Comparison of ENCODE assay signal across 11 mouse cellular contexts in genomic region chr11:117091406-117091805, GRCm38 (mm10). TPM values are rescaled to one million over a fixed set of nuclear protein-coding genes. Genes with fewer than 3 reads are reported as not detected.
DNase-seq lines count a peak whose midpoint lies in the region; ATAC-seq lines count a peak whose summit lies in the region.
"Had no signal": no experiment of that assay in that cellular context is flagged by ENCODE, and none has a peak within 500 bp of the region (broad histone marks: within the 10 kb centered on the region; RNA-seq: fewer than 3 reads in every experiment).

No protein-coding gene starts in this region.

- WGBS in heart, embryonic 10.5 days = 44% methylated on average over 4 of the region's 4 CpGs
- WGBS in midbrain, embryonic 10.5 days = 52% methylated on average over 4 of the region's 4 CpGs
- 55% methylated on average over 4 of the region's 4 CpGs for WGBS in midbrain, embryonic 16.5 days
- 49% methylated on average over 4 of the region's 4 CpGs for WGBS in hindbrain, embryonic 16.5 days
- 25% methylated on average over 4 of the region's 4 CpGs for WGBS in stomach, embryonic 14.5 days

- no peak overlapping the region for H3K9ac ChIP-seq in midbrain, embryonic 16.5 days (ENCODE audit: low read depth, low read length)
- H3K9ac ChIP-seq in hindbrain, embryonic 16.5 days (ENCODE audit: low read depth, low read length) = no peak overlapping the region; the same call in 1 of the 2 replicates
- H3K9ac ChIP-seq in stomach, embryonic 14.5 days (replicated peaks; ENCODE audit: low read depth, low read length) = no peak overlapping the region
- H3K9ac ChIP-seq: liver, embryonic 12.5 days had no signal

- peaks cover 89% of the 10 kb centered on the region for H3K4me1 ChIP-seq in heart, embryonic 10.5 days
- H3K4me1 ChIP-seq in midbrain, embryonic 10.5 days = peaks cover 44% of the 10 kb centered on the region
- H3K4me1 ChIP-seq in midbrain, embryonic 16.5 days (ENCODE audit: control insufficient read depth, insufficient read depth, low read length) = 0 out of 2 replicates have a peak, but pooled peaks cover 7% of the 10 kb centered on the region
- H3K4me1 ChIP-seq in hindbrain, embryonic 16.5 days (ENCODE audit: control insufficient read depth, insufficient read depth, low read depth, low read length) = no peaks in the 10 kb centered on the region; the same call in 1 of the 2 replicates
- peaks cover 11% of the 10 kb centered on the region for H3K4me1 ChIP-seq in stomach, embryonic 14.5 days (ENCODE audit: control insufficient read depth, insufficient read depth, low read length)

- H3K36me3 ChIP-seq in heart, embryonic 10.5 days = no peaks in the 10 kb centered on the region
- no peaks in the 10 kb centered on the region for H3K36me3 ChIP-seq in midbrain, embryonic 10.5 days
- H3K36me3 ChIP-seq in midbrain, embryonic 16.5 days (ENCODE audit: control insufficient read depth, insufficient read depth, low read length) = no peaks in the 10 kb centered on the region
- H3K36me3 ChIP-seq in hindbrain, embryonic 16.5 days (ENCODE audit: control insufficient read depth, insufficient read depth, low read length) = no peaks in the 10 kb centered on the region
- no peaks in the 10 kb centered on the region for H3K36me3 ChIP-seq in stomach, embryonic 14.5 days (ENCODE audit: control insufficient read depth, insufficient read depth, low read length)
- H3K36me3 ChIP-seq: liver, embryonic 12.5 days had no signal

- H3K4me2 ChIP-seq in midbrain, embryonic 16.5 days (ENCODE audit: low read length) = no peak overlapping the region
- peak overlapping the region; percentile 38; the same call in 1 of the 2 replicates for H3K4me2 ChIP-seq in hindbrain, embryonic 16.5 days (ENCODE audit: low read length)
- peak overlapping the region; percentile 29 for H3K4me2 ChIP-seq in stomach, embryonic 14.5 days (replicated peaks; ENCODE audit: low read depth, low read length)

- H3K27me3 ChIP-seq in heart, embryonic 10.5 days (ENCODE audit: insufficient read depth, poor library complexity, severe bottlenecking) = peaks cover 6% of the 10 kb centered on the region; the same call in 1 of the 2 replicates
- no peaks in the 10 kb centered on the region for H3K27me3 ChIP-seq in midbrain, embryonic 10.5 days (ENCODE audit: low read depth, poor library complexity, severe bottlenecking)
- H3K27me3 ChIP-seq in midbrain, embryonic 16.5 days (ENCODE audit: control insufficient read depth, insufficient read depth, low read depth, low read length) = no peaks in the 10 kb centered on the region
- no peaks in the 10 kb centered on the region for H3K27me3 ChIP-seq in hindbrain, embryonic 16.5 days (replicated peaks; ENCODE audit: control insufficient read depth, insufficient read depth, low read length)
- no peaks in the 10 kb centered on the region for H3K27me3 ChIP-seq in stomach, embryonic 14.5 days (ENCODE audit: control insufficient read depth, insufficient read depth, low read length)

- no peak for ATAC-seq in midbrain, embryonic 16.5 days
- ATAC-seq in hindbrain, embryonic 16.5 days = no peak
- ATAC-seq in stomach, embryonic 14.5 days (ENCODE audit: insufficient number of reproducible peaks, insufficient read depth, low FRiP score, low read depth) = no peak
- ATAC-seq: liver, embryonic 12.5 days had no signal

- H3K4me3 ChIP-seq in heart, embryonic 10.5 days = peak overlapping the region; percentile 41; the same call in 1 of the 2 replicates
- peak overlapping the region; percentile 34; the same call in 1 of the 2 replicates for H3K4me3 ChIP-seq in midbrain, embryonic 10.5 days
- H3K4me3 ChIP-seq in midbrain, embryonic 16.5 days (ENCODE audit: low read depth, low read length) = no peak overlapping the region
- no peak overlapping the region for H3K4me3 ChIP-seq in hindbrain, embryonic 16.5 days (ENCODE audit: low read length)
- H3K4me3 ChIP-seq in stomach, embryonic 14.5 days (ENCODE audit: low read depth, low read length) = no peak overlapping the region
- H3K4me3 ChIP-seq: liver, embryonic 12.5 days had no signal

- peak overlapping the region; percentile 86 for H3K27ac ChIP-seq in heart, embryonic 10.5 days
- H3K27ac ChIP-seq in midbrain, embryonic 10.5 days (replicated peaks) = no peak overlapping the region
- H3K27ac ChIP-seq in midbrain, embryonic 16.5 days (ENCODE audit: low read length) = no peak overlapping the region
- H3K27ac ChIP-seq in hindbrain, embryonic 16.5 days (ENCODE audit: low read depth, low read length) = no peak overlapping the region
- peak overlapping the region; percentile 76 for H3K27ac ChIP-seq in stomach, embryonic 14.5 days (ENCODE audit: low read length)
- H3K27ac ChIP-seq: liver, embryonic 12.5 days had no signal

- H3K9me3 ChIP-seq in heart, embryonic 10.5 days = no peaks in the 10 kb centered on the region
- H3K9me3 ChIP-seq in midbrain, embryonic 10.5 days (replicated peaks) = no peaks in the 10 kb centered on the region
- no peaks in the 10 kb centered on the region for H3K9me3 ChIP-seq in midbrain, embryonic 16.5 days (replicated peaks; ENCODE audit: control insufficient read depth, low read length, poor library complexity, severe bottlenecking)
- no peaks in the 10 kb centered on the region for H3K9me3 ChIP-seq in hindbrain, embryonic 16.5 days (ENCODE audit: control insufficient read depth, low read length)
- no peaks in the 10 kb centered on the region for H3K9me3 ChIP-seq in stomach, embryonic 14.5 days (ENCODE audit: control insufficient read depth, low read depth, low read length)
- H3K9me3 ChIP-seq: liver, embryonic 12.5 days had no signal

- no peak for DNase-seq in heart, embryonic 10.5 days (ENCODE audit: low spot score)
- no peak for DNase-seq in heart, adult 9 months (ENCODE audit: low spot score in 2 of 2)
- no peak for DNase-seq in midbrain, embryonic 10.5 days (ENCODE audit: low spot score)
- DNase-seq in adrenal gland, postnatal 36 days = no peak
- DNase-seq in cerebellum, adult 11-12 months = no peak
- DNase-seq: right cerebral cortex, postnatal 25 days; thymus, adult 2 months had no signal

RNA-seq across cellular contexts. Expression of gene Sec14l1, which starts 23.6 kb away (rescaled TPM):
- 46.2 and 56.0 TPM in 2 replicates for polyA plus RNA-seq in heart, embryonic 10.5 days (2016; fragmentation: Nextera tagmentation; extraction: Ambion mirVana)
- 49.9 and 58.0 TPM in 2 replicates for polyA plus RNA-seq in midbrain, embryonic 10.5 days (2016; fragmentation: Nextera tagmentation; extraction: Ambion mirVana)
- 60.7 and 63.4 TPM in 2 replicates for polyA plus RNA-seq in midbrain, embryonic 16.5 days (2015; fragmentation: Nextera tagmentation; extraction: Ambion mirVana)
- 53.9 and 63.4 TPM in 2 replicates for polyA plus RNA-seq in hindbrain, embryonic 16.5 days (2015; fragmentation: Nextera tagmentation; extraction: Ambion mirVana)
- 41.1 and 42.7 TPM in 2 replicates for polyA plus RNA-seq in stomach, embryonic 14.5 days (2014; fragmentation: Nextera tagmentation; extraction: Ambion mirVana)
- total RNA-seq in adrenal gland, postnatal 36 days (2021) = 100 to 1,000 TPM; 132 to 163 TPM

Comparison
In these comparisons a context has a peak if more than half of its experiments do, and no peak if none do; other contexts are left out.
1. H3K4me3 ChIP-seq: peak in heart, embryonic 10.5 days (single experiment) and midbrain, embryonic 10.5 days (single experiment); none in midbrain, embryonic 16.5 days (single experiment), hindbrain, embryonic 16.5 days (single experiment) and stomach, embryonic 14.5 days (single experiment).
2. H3K27ac ChIP-seq: peak in heart, embryonic 10.5 days (single experiment) and stomach, embryonic 14.5 days (single experiment); none in midbrain, embryonic 10.5 days (single experiment), midbrain, embryonic 16.5 days (single experiment) and hindbrain, embryonic 16.5 days (single experiment).